Mouse (Mus musculus) adipocyte (in vitro differentiated cells): ENCODE measurements around the gene Cst9.
A peak's percentile ranks its signal among the peaks of the same experiment; 100 is the strongest.

Experiments used
- DNase-seq: peaks from one replicate; pipeline ENCODE4 v3.0.0-alpha.2; 2016; ENCODE audit warnings: low spot score

The Cst9 gene

GRCm38 (mm10) chr2:148877016-148877770 is 42.2 kb downstream of the Cst9 start:
- peak; percentile 87 for DNase-seq

- DNase-seq = no peak
Measured at GRCm38 (mm10) chr2:148878641-148879130, 43.7 kb downstream of the Cst9 start.

DNA sequence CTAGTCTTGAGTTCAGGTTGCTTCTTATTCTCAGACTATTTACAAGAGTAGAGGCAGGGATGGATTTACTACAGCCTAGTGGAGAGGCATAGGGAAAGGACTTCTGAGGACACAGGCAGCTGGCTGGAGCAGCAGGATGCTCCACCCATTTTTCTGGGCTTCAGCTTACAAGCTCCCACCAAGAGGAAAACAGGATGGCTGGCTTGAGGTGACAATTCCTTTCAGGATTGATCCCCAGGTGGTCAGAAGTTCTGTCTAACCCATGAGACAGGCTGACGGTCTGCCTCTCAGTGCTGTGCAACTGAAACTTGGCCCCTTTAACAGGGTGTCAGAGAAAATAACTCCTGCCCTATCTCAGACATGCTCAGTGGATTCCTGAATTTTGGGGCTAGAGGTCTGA is 44.3 kb downstream of the Cst9 start:
- no peak for DNase-seq

- peak; percentile 50 for DNase-seq
Measured at GRCm38 (mm10) chr2:148884738-148885137, 49.8 kb downstream of the Cst9 start.
